Mouse (Mus musculus) testis, adult 2 months (tissue): Measurements from ENCODE around the gene 1700030K09Rik. TPM values are rescaled to one million over a fixed set of nuclear protein-coding genes. Genes with fewer than 3 reads are reported as not detected.

Experiments used
- H3K27ac ChIP-seq: fragments of 200-500 bp; 2 replicates; pipeline ENCODE4 v1.5.1; 2012; ENCODE audit warnings: low read depth, low read length; ENCODE audit not compliant: control insufficient read depth, insufficient read depth
- H3K27me3 ChIP-seq: fragments of 200-500 bp; 2 replicates; pipeline ENCODE4 v1.6.1; 2012; ENCODE audit warnings: mild to moderate bottlenecking, low read length, moderate library complexity; ENCODE audit not compliant: control insufficient read depth, insufficient read depth
- H3K36me3 ChIP-seq: fragments of 200-500 bp; 2 replicates; pipeline ENCODE4 v1.6.1; 2012; ENCODE audit warnings: mild to moderate bottlenecking, low read length; ENCODE audit not compliant: control insufficient read depth, insufficient read depth
- H3K4me1 ChIP-seq: fragments of 200-500 bp; 2 replicates; pipeline ENCODE4 v1.6.1; 2012; ENCODE audit warnings: low read length; ENCODE audit not compliant: control insufficient read depth, insufficient read depth
- H3K4me3 ChIP-seq: fragments of 200-500 bp; 2 replicates; pipeline ENCODE4 v1.5.1; 2012; ENCODE audit warnings: low read depth, mild to moderate bottlenecking, low read length, moderate library complexity, mixed read lengths; ENCODE audit not compliant: control insufficient read depth
- CTCF ChIP-seq: fragments of 200-500 bp; IDR thresholded peaks from 2 replicates; pipeline ENCODE4 v1.5.1; 2012; ENCODE audit warnings: low read depth, mild to moderate bottlenecking, inconsistent platforms, low read length, moderate library complexity; ENCODE audit not compliant: control insufficient read depth, insufficient read depth, insufficient replicate concordance
- POLR2A ChIP-seq: fragments of 200-500 bp; IDR thresholded peaks from 2 replicates; pipeline ENCODE4 v1.6.1; 2012; ENCODE audit warnings: low read depth, mild to moderate bottlenecking, inconsistent platforms, low read length, moderate library complexity; ENCODE audit not compliant: control insufficient read depth
- polyA plus RNA-seq: library from polyadenylated mRNA; depleted of rRNA; stranded (reverse); fragments of >200 nt; gene quantifications from 2 replicates; pipeline ENCODE4 v1.2.3, GENCODE M21; 2012

Gene 1700030K09Rik
- polyA plus RNA-seq, 1 experiment, result 44.3 TPM

- H3K4me1 ChIP-seq, result no peaks in the 10 kb centered on the region
- no peaks in the 10 kb centered on the region for H3K27me3 ChIP-seq
- H3K4me3 ChIP-seq, result peak overlapping the region; percentile 89
- H3K36me3 ChIP-seq, result peaks cover 4% of the 10 kb centered on the region
- no peak for TF ChIP-seq POLR2A
- TF ChIP-seq CTCF, result no peak
- peak overlapping the region; percentile 93 for H3K27ac ChIP-seq
Observed at GRCm38 (mm10) chr8:72443994-72444350, 292 bp downstream of the 1700030K09Rik start.

- H3K27ac ChIP-seq, result no peak overlapping the region; the same call in 1 of the 2 replicates
- H3K4me3 ChIP-seq, result peak overlapping the region; percentile 86
- H3K27me3 ChIP-seq, result no peaks in the 10 kb centered on the region
- no peak for TF ChIP-seq CTCF
- no peak for TF ChIP-seq POLR2A
- H3K36me3 ChIP-seq, result peaks cover 4% of the 10 kb centered on the region
- H3K4me1 ChIP-seq, result no peaks in the 10 kb centered on the region
Observed at GRCm38 (mm10) chr8:72445071-72445470, 1.4 kb downstream of the 1700030K09Rik start.

- Histone ChIP-seq H3K4me1 (no peaks in the 10 kb centered on the region), H3K4me3 (no peak overlapping the region), H3K27ac (no peak overlapping the region), H3K36me3 (peaks cover 3% of the 10 kb centered on the region), H3K27me3 (no peaks in the 10 kb centered on the region)
- TF ChIP-seq POLR2A (no peak), CTCF (no peak)
Observed at GRCm38 (mm10) chr8:72451516-72451915, 7.8 kb downstream of the 1700030K09Rik start.

- TF ChIP-seq POLR2A (no peak), CTCF (no peak)
- H3K36me3 ChIP-seq, result peaks cover 2% of the 10 kb centered on the region
- H3K4me3 ChIP-seq, result peak overlapping the region; percentile 53; the same call in 1 of the 2 replicates
- H3K27me3 ChIP-seq, result no peaks in the 10 kb centered on the region
- no peaks in the 10 kb centered on the region for H3K4me1 ChIP-seq
- no peak overlapping the region for H3K27ac ChIP-seq
Observed at GRCm38 (mm10) chr8:72453904-72454303, 10.2 kb downstream of the 1700030K09Rik start.

- peak overlapping the region; percentile 59 for H3K27ac ChIP-seq
- no peak for TF ChIP-seq POLR2A
- no peak for TF ChIP-seq CTCF
- peaks cover 2% of the 10 kb centered on the region; the same call in 1 of the 2 replicates for H3K36me3 ChIP-seq
- H3K4me1 ChIP-seq, result no peaks in the 10 kb centered on the region
- H3K4me3 ChIP-seq, result no peak overlapping the region
- no peaks in the 10 kb centered on the region for H3K27me3 ChIP-seq
Observed at GRCm38 (mm10) chr8:72455317-72455716, 11.6 kb downstream of the 1700030K09Rik start.

GRCm38 (mm10) chr8:72457806-72458205 is 14.1 kb downstream of the 1700030K09Rik start:
- no peaks in the 10 kb centered on the region for H3K4me1 ChIP-seq
- no peak overlapping the region for H3K27ac ChIP-seq
- H3K4me3 ChIP-seq, result no peak overlapping the region
- peaks cover 4% of the 10 kb centered on the region for H3K36me3 ChIP-seq
- no peaks in the 10 kb centered on the region for H3K27me3 ChIP-seq
- TF ChIP-seq POLR2A, result no peak
- no peak for TF ChIP-seq CTCF

GRCm38 (mm10) chr8:72458457-72458856 is 14.8 kb downstream of the 1700030K09Rik start:
- Histone ChIP-seq H3K27me3 (no peaks in the 10 kb centered on the region), H3K36me3 (peaks cover 2% of the 10 kb centered on the region; the same call in 1 of the 2 replicates), H3K27ac (no peak overlapping the region), H3K4me1 (no peaks in the 10 kb centered on the region), H3K4me3 (no peak overlapping the region)
- no peak for TF ChIP-seq POLR2A
- no peak for TF ChIP-seq CTCF

- H3K4me1 ChIP-seq, result no peaks in the 10 kb centered on the region
- H3K27me3 ChIP-seq, result no peaks in the 10 kb centered on the region
- TF ChIP-seq POLR2A (no peak), CTCF (no peak)
- H3K27ac ChIP-seq, result no peak overlapping the region
- peaks cover 2% of the 10 kb centered on the region for H3K36me3 ChIP-seq
- no peak overlapping the region for H3K4me3 ChIP-seq
Observed at GRCm38 (mm10) chr8:72459881-72460533, 16.3 kb downstream of the 1700030K09Rik start.
